Mouse (Mus musculus) limb, embryonic 15.5 days (tissue): ENCODE measurements around the gene Klrb1b. TPM values are rescaled to one million over a fixed set of nuclear protein-coding genes. Genes with fewer than 3 reads are reported as not detected.

Experiments
- ATAC-seq: fragments of 200-750 bp; cut with Nextera tagmentation; 2 replicates; pipeline ENCODE4 v1.8.0; 2017; ENCODE audit warnings: low read depth, moderate TSS enrichment; ENCODE audit not compliant: insufficient number of reproducible peaks, low FRiP score, low TSS enrichment
- H3K27ac ChIP-seq: fragments of 300-500 bp; sonication (generic); 2 replicates; pipeline ENCODE4 v1.5.1; 2015; ENCODE audit warnings: moderate library complexity, mild to moderate bottlenecking, inconsistent platforms
- H3K27me3 ChIP-seq: fragments of 300-500 bp; sonication (generic); 2 replicates; pipeline ENCODE4 v1.6.1; 2015; ENCODE audit warnings: inconsistent platforms
- H3K36me3 ChIP-seq: fragments of 300-500 bp; sonication (generic); 2 replicates; pipeline ENCODE4 v1.6.1; 2015; ENCODE audit warnings: inconsistent platforms
- H3K4me1 ChIP-seq: fragments of 300-500 bp; sonication (generic); 2 replicates; pipeline ENCODE4 v1.6.1; 2015; ENCODE audit warnings: inconsistent platforms
- H3K4me2 ChIP-seq: fragments of 300-500 bp; sonication (generic); 2 replicates; pipeline ENCODE4 v1.6.1; 2015; ENCODE audit warnings: mild to moderate bottlenecking, inconsistent platforms
- H3K4me3 ChIP-seq: fragments of 300-500 bp; sonication (generic); 2 replicates; pipeline ENCODE4 v1.5.1; 2015; ENCODE audit warnings: mild to moderate bottlenecking, inconsistent platforms
- H3K9ac ChIP-seq: fragments of 300-500 bp; sonication (generic); 2 replicates; pipeline ENCODE4 v1.6.1; 2015; ENCODE audit warnings: inconsistent platforms
- H3K9me3 ChIP-seq: fragments of 300-500 bp; sonication (generic); 2 replicates; pipeline ENCODE4 v1.6.1; 2016; ENCODE audit warnings: inconsistent platforms
- WGBS: fragments of 180-500 bp; shearing (Covaris S2); methylation state at CpG from one replicate; pipeline ENCODE4 v1.1.7; 2015; 5-methylcytosine and 5-hydroxymethylcytosine counted together
- polyA plus RNA-seq: library from polyadenylated mRNA; unstranded; fragments of >200 nt; fragmentation: Nextera tagmentation; extraction: Ambion mirVana; gene quantifications from 2 replicates; pipeline ENCODE4 v1.2.1, GENCODE M21; 2015

The Klrb1b gene
- polyA plus RNA-seq, 1 experiment from 2014 or later, result 0.18 TPM

- H3K4me3 ChIP-seq, result peak overlapping the region; percentile 47
- H3K9me3 ChIP-seq, result no peaks in the 10 kb centered on the region
- H3K27me3 ChIP-seq, result no peaks in the 10 kb centered on the region
- peak overlapping the region; percentile 36; the same call in 1 of the 2 replicates for H3K9ac ChIP-seq
- whole genome bisulfite sequencing, result 2% methylated on average over 30 of the region's 30 CpGs
- peaks cover 4% of the 10 kb centered on the region; the same call in 1 of the 2 replicates for H3K4me1 ChIP-seq
- H3K36me3 ChIP-seq, result no peaks in the 10 kb centered on the region
- peak overlapping the region; percentile 80 for H3K27ac ChIP-seq
- H3K4me2 ChIP-seq, result peak overlapping the region; percentile 55
- ATAC-seq, result peak; percentile 95
Measured at GRCm38 (mm10) chr6:128763736-128764523, 62.2 kb downstream of the Klrb1b start.

Other genes with a start within 250 kb of the Klrb1b start
- gene A2ml1, start 244.7 kb downstream of the Klrb1b start, polyA plus RNA-seq, result 0.23 TPM in 1 of 2 replicates, not detected in the other
- gene Klrb1a, start 202.8 kb downstream of the Klrb1b start, polyA plus RNA-seq, result not detected in 2 replicates
- gene Clec2h, start 163.9 kb downstream of the Klrb1b start, polyA plus RNA-seq, result not detected in 2 replicates
- not detected in 2 replicates for gene Klrb1, start 103.3 kb downstream of the Klrb1b start, polyA plus RNA-seq
- 0.07 TPM in 1 of 2 replicates, not detected in the other for gene Klrb1c, start 37.1 kb downstream of the Klrb1b start, polyA plus RNA-seq
- gene Gm44511, start within 50 bp of the Klrb1b start, polyA plus RNA-seq, result not detected in 2 replicates
- 0.37 TPM in 1 of 2 replicates, not detected in the other for gene Clec2i, start 61.3 kb upstream of the Klrb1b start, polyA plus RNA-seq
- gene BC035044, start 64.8 kb upstream of the Klrb1b start, polyA plus RNA-seq, result 0.19 and 0.58 TPM in 2 replicates
- 5.1 and 8.0 TPM in 2 replicates for gene Clec2g, start 108.0 kb upstream of the Klrb1b start, polyA plus RNA-seq
- 0.12 and 0.22 TPM in 2 replicates for gene Klrb1f, start 219.6 kb upstream of the Klrb1b start, polyA plus RNA-seq